Mouse (Mus musculus): ENCODE results near the gene Phf21a.

- TF ChIP-seq CTCF (IDR thresholded peaks at IDR 0.05; ENCODE audit: insufficient read depth, low read depth, low read length) (no peak), POLR2A (IDR thresholded peaks at IDR 0.05; ENCODE audit: insufficient read depth, low read depth, low read length) (no peak)
Measured at GRCm38 (mm10) chr2:92250472-92250871, 157.6 kb downstream of the Phf21a start.
